Mouse (Mus musculus) neural tube, embryonic 14.5 days (tissue): ENCODE measurements at regions not wholly inside any gene's neighbourhood (a gene's known extent, or its start where the extent isn't known, plus 50 kb on each side); places are given as distances from the start of the nearest gene placed in this dataset.

Source experiments
- ATAC-seq: fragments of 200-750 bp; cut with Nextera tagmentation; 2 replicates; pipeline ENCODE4 v1.8.0; 2017; ENCODE audit warnings: low read depth, mild to moderate bottlenecking, moderate TSS enrichment, moderate library complexity
- H3K27ac ChIP-seq: fragments of 300-500 bp; sonication (generic); 2 replicates; pipeline ENCODE4 v1.5.1; 2014; ENCODE audit warnings: low read depth, mild to moderate bottlenecking, control low read depth, low read length, moderate library complexity, mixed read lengths
- H3K27me3 ChIP-seq: fragments of 300-500 bp; sonication (generic); 2 replicates; pipeline ENCODE4 v1.6.1; 2014; ENCODE audit warnings: low read length; ENCODE audit not compliant: control insufficient read depth, insufficient read depth
- H3K36me3 ChIP-seq: fragments of 300-500 bp; sonication (generic); 2 replicates; pipeline ENCODE4 v1.6.1; 2014; ENCODE audit warnings: low read length, mixed read lengths; ENCODE audit not compliant: control insufficient read depth, insufficient read depth
- H3K4me1 ChIP-seq: fragments of 300-500 bp; sonication (generic); 2 replicates; pipeline ENCODE4 v1.6.1; 2014; ENCODE audit warnings: low read length; ENCODE audit not compliant: control insufficient read depth, insufficient read depth
- H3K4me2 ChIP-seq: fragments of 300-500 bp; sonication (generic); 2 replicates; pipeline ENCODE4 v1.6.1; 2014; ENCODE audit warnings: mild to moderate bottlenecking, low read depth, low read length, control low read depth
- H3K4me3 ChIP-seq: fragments of 300-500 bp; sonication (generic); 2 replicates; pipeline ENCODE4 v1.5.1; 2014; ENCODE audit warnings: low read depth, low read length, control low read depth, mixed read lengths
- H3K9ac ChIP-seq: fragments of 300-500 bp; sonication (generic); replicated peaks from 2 replicates; pipeline ENCODE4 v1.6.1; 2014; ENCODE audit warnings: low read depth, mild to moderate bottlenecking, control low read depth, low read length, mixed read lengths
- H3K9me3 ChIP-seq: fragments of 300-500 bp; sonication (generic); 2 replicates; pipeline ENCODE4 v1.6.1; 2016; ENCODE audit warnings: low read length; ENCODE audit not compliant: control insufficient read depth
- WGBS: fragments of 180-500 bp; shearing (Covaris S2); extraction: QIAGEN DNeasy Blood & Tissue Kit; methylation state at CpG from one replicate; pipeline ENCODE4 v1.1.7; 2014; 5-methylcytosine and 5-hydroxymethylcytosine counted together

GRCm38 (mm10) chr11:22698057-22698941 is 162.5 kb downstream of the B3gnt2 start:
- no peaks in the 10 kb centered on the region for H3K9me3 ChIP-seq
- no peak overlapping the region for H3K27ac ChIP-seq
- H3K4me2 ChIP-seq, result no peak overlapping the region
- ATAC-seq, result peak; percentile 66; the same call in 1 of the 2 replicates
- H3K36me3 ChIP-seq, result no peaks in the 10 kb centered on the region
- no peak overlapping the region for H3K9ac ChIP-seq
- WGBS, result 68% methylated on average over 5 of the region's 5 CpGs
- no peaks in the 10 kb centered on the region for H3K27me3 ChIP-seq
- H3K4me3 ChIP-seq, result no peak overlapping the region
- H3K4me1 ChIP-seq, result 0 out of 2 replicates have a peak, but pooled peaks cover 4% of the 10 kb centered on the region

DNA sequence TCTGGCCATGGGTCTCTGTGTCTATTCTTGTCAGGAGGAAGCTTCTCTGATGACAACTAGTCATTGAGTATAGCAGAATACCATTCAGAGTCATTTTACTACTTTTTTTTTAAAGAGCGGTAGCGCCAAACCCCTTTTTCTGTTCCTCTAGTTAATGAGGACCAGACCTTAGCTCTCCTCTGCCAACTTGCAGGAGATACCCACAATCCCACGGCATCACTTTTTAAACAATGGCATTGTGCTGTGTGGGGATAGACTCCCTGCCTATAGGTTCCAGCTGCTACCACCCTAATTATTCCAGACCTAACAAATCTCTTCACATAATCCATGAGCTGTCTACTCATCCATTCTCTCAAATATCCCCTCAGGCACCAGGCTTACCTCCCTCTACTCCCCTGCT is 154.7 kb downstream of the B3gnt2 start:
- no peak overlapping the region for H3K4me3 ChIP-seq
- H3K27ac ChIP-seq, result no peak overlapping the region
- no peak for ATAC-seq
- no peak overlapping the region for H3K4me2 ChIP-seq
- no peaks in the 10 kb centered on the region for H3K36me3 ChIP-seq
- H3K27me3 ChIP-seq, result no peaks in the 10 kb centered on the region
- WGBS, result 82% methylated on average over 3 of the region's 3 CpGs
- H3K4me1 ChIP-seq, result no peaks in the 10 kb centered on the region
- no peaks in the 10 kb centered on the region for H3K9me3 ChIP-seq
- no peak overlapping the region for H3K9ac ChIP-seq
